Mouse (Mus musculus) embryo, embryonic 11 days (tissue): Measurements from ENCODE around the gene Armh3.
"Not testable (repeated sequence)": the region's sequence is repeated elsewhere in the genome, so short reads cannot be mapped to it uniquely, and the experiment has no call there.

Source experiments
- DNase-seq: peaks from one replicate; pipeline ENCODE4 v3.0.0-alpha.2; 2015

Gene Armh3

DNA sequence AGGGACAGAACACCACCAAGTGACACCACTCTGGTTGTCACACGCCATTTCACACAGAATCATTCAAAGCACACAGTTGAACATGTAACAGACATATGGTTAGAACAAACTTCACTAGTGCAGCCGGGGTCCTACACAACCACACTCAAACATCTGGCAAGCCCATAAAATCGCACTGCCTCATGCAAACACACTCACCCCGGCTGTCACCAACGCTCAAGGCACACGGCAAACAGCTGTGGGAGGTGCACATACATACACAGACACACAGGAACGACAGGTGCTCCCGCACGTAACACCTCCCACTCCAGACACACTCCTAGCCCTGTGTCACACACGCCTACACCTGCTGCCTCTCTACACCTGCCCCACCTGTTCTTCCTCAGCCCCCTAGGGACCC is 183.1 kb downstream of the Armh3 start:
- DNase-seq: no peak

GRCm38 (mm10) chr19:45813801-45814200 is 184.5 kb downstream of the Armh3 start:
- DNase-seq: peak; percentile 63

- peak; percentile 84 for DNase-seq
Measured at GRCm38 (mm10) chr19:45813263-45813662, 185.0 kb downstream of the Armh3 start.

DNA sequence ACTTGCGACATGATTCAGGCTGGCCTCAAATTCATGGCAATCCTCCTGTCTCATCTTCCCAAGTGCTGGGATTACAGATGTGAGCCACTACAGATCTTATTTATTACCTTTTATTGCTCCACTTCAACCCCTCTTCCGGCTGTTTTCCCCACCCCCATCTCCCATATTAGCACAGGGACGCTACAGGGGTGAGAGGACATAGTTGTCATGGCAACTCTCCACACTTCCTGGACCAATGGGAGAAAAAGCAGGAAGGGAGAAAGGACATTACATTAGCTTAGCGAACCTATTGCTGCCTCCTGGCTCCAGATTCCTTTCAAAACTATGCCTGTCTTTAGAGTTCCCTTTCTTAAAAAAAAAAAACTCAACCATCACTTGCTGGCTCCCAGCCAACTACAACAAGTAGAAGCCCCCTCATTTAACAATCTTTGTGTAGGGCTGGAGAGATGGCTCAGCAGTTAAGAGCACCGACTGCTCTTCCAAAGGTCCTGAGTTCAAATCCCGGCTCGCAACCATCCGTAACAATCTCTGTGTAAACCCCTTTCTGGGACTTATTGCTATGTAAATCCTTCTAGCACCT is 185.5 kb downstream of the Armh3 start:
- DNase-seq: peak; percentile 49

- peak; percentile 75 for DNase-seq
Measured at GRCm38 (mm10) chr19:45812115-45812514, 186.2 kb downstream of the Armh3 start.

DNA sequence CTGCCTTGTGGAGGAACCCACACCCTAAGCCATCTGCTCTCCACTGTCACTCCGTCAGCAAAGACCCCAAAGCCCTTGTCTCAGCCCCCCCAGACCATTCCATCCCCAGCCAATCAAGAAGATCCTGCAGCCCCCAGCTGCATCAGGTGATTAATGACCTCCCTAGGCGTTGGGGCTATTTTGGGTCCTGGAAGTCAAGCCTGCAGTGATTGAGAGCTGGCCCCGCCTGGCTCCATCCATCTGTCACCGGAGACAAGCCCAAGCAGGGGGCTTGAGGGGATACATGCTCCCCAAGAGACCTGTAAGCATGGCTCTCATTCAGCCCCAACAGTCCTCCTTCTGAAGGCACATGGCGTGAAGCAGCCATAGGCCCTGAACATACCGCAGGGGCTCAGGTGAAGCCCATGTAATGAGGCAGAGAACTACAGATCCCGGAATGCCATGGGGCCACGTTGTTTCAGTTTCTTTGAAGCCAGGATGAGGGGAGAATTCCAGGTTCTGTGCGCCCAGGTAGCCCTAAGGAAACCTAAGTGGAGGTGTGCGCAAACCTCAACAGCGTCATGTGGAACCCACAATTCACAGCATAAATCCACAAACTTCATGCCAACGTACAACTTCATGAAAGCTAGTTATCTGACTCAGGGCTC is 187.1 kb downstream of the Armh3 start:
- DNase-seq: no peak

DNA sequence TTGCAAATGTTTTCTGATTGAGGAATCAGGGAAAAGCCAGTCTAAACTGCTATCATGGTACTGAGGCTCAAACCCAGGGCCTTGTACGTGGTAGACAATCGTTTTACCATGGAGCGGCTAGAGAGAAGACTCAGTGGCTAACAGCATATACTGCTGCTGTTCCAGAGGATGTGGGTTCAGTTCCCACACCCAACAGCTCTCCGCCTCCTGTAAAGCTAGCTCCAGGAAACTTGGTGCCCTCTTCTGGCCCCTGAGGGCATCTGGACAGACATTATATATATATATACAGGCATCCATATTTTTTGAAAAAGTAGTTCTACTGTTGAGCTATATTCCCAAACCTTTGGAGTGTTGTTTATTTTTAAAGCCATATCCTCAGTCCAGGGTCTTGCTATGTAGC is 190.6 kb downstream of the Armh3 start:
- no peak for DNase-seq

- not testable (repeated sequence) for DNase-seq
Measured at GRCm38 (mm10) chr19:45805817-45806216, 192.5 kb downstream of the Armh3 start.

- DNase-seq: peak; percentile 69
Measured at GRCm38 (mm10) chr19:45804593-45805368, 193.5 kb downstream of the Armh3 start.

- no peak for DNase-seq
Measured at GRCm38 (mm10) chr19:45803408-45803807, 194.9 kb downstream of the Armh3 start.

DNA sequence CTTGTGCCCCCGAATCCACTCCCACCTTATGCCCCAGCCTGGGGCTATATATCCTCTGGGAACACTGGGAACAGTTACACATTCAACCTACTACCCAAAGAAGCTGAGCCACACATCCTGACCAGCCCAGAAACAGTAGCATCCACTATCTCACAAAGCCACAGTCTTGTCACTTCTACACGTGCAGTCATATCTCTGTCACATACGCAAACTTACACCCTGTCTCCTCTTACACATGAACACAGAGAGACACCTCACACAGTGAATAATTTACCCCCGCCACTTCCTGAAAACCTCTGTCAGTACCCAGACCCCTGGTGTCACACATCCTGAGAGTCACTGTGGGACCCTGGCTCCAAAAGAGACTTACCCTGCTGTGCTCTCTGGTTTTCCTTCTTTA is 195.6 kb downstream of the Armh3 start:
- DNase-seq: no peak

DNA sequence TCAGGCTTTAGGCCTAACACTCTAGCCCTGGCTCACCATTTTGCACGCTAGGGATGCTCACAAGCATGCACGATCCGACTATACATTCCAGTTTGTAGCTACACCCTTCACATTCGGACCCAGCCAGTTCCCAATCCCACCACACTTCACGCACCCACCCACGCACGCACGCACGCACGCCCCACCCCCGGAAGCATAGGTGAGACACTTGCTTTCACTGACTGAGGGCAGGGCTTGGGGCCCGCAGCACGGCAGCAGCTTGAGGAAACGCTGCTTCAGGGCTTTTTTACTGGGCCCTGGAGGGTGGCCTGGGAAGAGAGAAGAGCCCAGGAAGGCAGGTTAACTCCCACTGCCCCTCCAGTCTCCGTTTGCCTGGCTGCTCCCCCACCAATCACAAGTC is 201.4 kb downstream of the Armh3 start:
- no peak for DNase-seq

GRCm38 (mm10) chr19:45796061-45796556 is 202.2 kb downstream of the Armh3 start:
- DNase-seq: peak; percentile 69

DNA sequence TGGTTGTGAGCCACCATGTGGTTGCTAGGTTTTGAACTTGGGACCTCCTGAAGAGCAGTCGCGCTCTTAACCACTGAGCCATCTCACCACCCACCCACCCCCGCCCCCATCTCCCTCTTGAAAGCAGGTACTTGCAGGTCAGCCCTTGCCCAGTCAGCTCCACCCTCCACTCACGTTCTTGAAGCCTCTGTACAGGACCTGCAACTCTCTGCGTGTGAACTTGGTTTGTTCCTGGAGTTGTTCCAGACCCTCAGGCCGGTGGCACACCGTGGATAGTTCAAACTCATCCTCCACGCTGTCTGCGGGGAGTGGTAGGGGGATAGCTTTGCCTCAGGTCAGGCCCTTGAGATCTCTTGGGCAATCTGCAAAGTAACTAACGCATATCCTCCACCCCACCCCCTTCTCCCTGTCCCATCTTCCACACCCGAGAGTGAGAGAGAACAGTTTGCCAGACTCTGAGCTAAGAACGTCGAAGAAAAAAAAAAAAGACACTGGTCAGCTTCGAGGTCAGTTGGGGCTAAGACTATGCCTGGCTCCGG is 202.8 kb downstream of the Armh3 start:
- no peak for DNase-seq

GRCm38 (mm10) chr19:45794718-45795117 is 203.6 kb downstream of the Armh3 start:
- DNase-seq: no peak

DNA sequence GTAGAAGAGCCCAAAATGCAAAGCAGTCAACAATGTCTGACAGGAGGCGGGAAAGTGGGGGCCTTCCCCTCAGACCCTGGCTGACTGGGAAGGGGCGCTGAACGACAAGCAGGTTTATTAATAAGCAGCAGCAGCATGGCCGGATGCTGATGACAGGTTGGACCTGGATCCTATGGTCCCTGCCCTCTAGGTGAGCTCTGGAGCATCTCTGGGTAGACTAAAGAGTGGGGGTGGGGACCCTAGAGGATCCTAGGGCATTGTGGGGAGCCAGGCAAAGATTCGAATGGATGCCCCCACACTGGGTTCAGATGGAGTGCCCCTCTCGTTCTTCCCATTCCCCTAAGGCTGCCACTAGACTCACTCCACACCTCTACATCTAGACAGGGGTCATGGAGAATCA is 205.9 kb downstream of the Armh3 start:
- DNase-seq: no peak

- DNase-seq: no peak
Measured at GRCm38 (mm10) chr19:45789888-45790874, 208.1 kb downstream of the Armh3 start.

DNA sequence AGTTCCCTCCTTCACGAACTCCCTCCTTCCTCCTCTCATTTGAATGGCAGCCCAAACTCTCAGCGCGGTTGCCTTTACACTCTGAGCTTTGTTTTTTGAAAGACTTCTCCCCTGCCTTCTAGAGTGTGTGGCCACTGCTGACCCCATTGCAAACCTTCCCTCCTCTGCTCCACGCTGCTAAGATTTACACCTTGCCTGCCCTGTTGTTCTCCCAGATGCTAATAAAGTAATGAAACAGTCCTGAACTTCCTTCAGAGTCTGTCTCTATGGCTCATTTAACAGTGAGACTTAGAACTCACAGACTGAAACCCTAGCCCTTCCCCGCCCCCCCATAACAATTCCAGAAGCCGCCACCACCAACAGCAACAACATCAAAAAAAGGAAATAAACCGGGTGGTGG is 208.9 kb downstream of the Armh3 start:
- no peak for DNase-seq

- no peak for DNase-seq
Measured at GRCm38 (mm10) chr19:45788337-45788736, 210.0 kb downstream of the Armh3 start.

GRCm38 (mm10) chr19:45787450-45787849 is 210.8 kb downstream of the Armh3 start:
- DNase-seq: no peak

GRCm38 (mm10) chr19:45785470-45785869 is 212.8 kb downstream of the Armh3 start:
- DNase-seq: no peak

GRCm38 (mm10) chr19:45783933-45784576 is 214.2 kb downstream of the Armh3 start:
- no peak for DNase-seq
